Mouse (Mus musculus): ENCODE measurements around the gene Gtsf1l.

GRCm38 (mm10) chr2:163056584-163056983 lies 31.1 kb downstream of the Gtsf1l start:
- TF ChIP-seq POLR2A (IDR thresholded peaks at IDR 0.05; ENCODE audit: extremely low read depth, insufficient read depth, low read length) (no peak), CTCF (IDR thresholded peaks at IDR 0.05; ENCODE audit: low read depth, low read length) (no peak)
